Mouse (Mus musculus) cerebellum, postnatal 25 days (tissue): Measurements from ENCODE around the gene Olfr447.

ENCODE experiments used
- DNase-seq, 2 experiments: peaks; one replicate each; pipeline ENCODE4 v3.0.0; 2021; ENCODE audit warnings: mixed read lengths in 2 of 2

The Olfr447 gene

GRCm38 (mm10) chr6:42908578-42908977 is at the start of gene Olfr447:
Olfr447 (plus strand) TSS chr6:42908878.
- no peak for DNase-seq

GRCm38 (mm10) chr6:42860222-42860819 is 48.4 kb upstream of the Olfr447 start:
- peak; percentile 8 to 29 for DNase-seq

- no peak for DNase-seq
Observed at GRCm38 (mm10) chr6:42869695-42870094, 39.0 kb upstream of the Olfr447 start.

- no peak for DNase-seq
Observed at GRCm38 (mm10) chr6:42876323-42876722, 32.4 kb upstream of the Olfr447 start.

- no peak for DNase-seq
Observed at GRCm38 (mm10) chr6:42890141-42890540, 18.5 kb upstream of the Olfr447 start, which contains the start of gene Olfr448. Olfr448 (plus strand) TSS chr6:42890441.

GRCm38 (mm10) chr6:42900345-42900744 is 8.3 kb upstream of the Olfr447 start:
- no peak for DNase-seq

GRCm38 (mm10) chr6:42921077-42921476 is 12.4 kb downstream of the Olfr447 start, which contains the start of gene Olfr446:
Olfr446 (plus strand) TSS chr6:42921377.
- no peak for DNase-seq

- DNase-seq = no peak
Observed at GRCm38 (mm10) chr6:42948767-42949166, 40.1 kb downstream of the Olfr447 start, which contains the start of gene Olfr444. Olfr444 (plus strand) TSS chr6:42949067.
